Mouse (Mus musculus): Measurements from ENCODE around the gene Olfr556.
"Not testable (repeated sequence)": the region's sequence is repeated elsewhere in the genome, so short reads cannot be mapped to it uniquely, and the experiment has no call there.

Olfr556 gene

DNA sequence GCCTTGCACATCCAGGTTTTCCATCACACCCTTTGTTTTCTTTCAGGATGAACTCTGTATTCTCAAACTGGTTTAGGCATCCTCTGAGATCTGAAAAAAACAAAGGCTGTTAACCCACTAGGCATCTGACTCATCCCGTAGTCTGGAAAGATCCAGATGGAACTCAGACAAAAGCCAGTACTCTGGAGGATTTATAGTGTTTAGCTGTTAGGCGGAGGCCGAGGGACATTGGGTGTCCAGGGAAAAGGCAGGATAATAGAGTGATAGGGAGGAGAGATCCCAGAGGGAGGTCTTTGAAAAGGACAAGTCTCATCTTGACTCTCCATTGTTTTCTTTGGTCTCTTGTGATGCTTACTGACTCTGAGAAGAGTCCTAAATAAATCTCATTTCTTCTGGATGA lies at the start of gene Olfr556:
TSS of gene Olfr556 (plus strand) at position 301 of the 400 bp plus-strand sequence.
- in situ Hi-C loops (cut with MboI, MseI): loop anchor here in 1 of 2 experiments (10.0 kb wide), 1 partner anchor 260 kb away; the partner anchor contains the start of gene Olfr572

DNA sequence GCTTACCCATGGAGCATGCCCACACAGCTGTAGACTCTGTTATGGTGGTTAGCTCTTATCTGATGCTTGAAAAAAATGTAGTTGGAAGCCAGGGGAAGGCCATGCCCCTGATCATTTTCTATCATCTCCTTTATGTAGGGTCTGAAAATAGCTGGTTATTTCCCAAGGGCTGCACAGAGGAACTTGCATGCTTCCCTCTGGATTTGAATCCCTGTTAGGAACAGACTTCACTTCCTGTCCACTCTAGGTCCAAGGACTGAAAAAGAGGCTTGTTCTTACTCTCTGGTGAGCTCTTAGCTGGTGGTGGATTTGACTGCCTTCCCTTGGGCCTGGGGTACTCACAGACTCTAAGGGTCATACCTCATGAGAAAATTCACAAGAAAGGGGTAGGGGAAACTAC lies 46.6 kb upstream of the Olfr556 start, which contains the start of gene Olfr553:
TSS of gene Olfr553 (minus strand) at position 101 of the 400 bp plus-strand sequence.
- in situ Hi-C loops (cut with MboI, MseI): no loop called here

DNA sequence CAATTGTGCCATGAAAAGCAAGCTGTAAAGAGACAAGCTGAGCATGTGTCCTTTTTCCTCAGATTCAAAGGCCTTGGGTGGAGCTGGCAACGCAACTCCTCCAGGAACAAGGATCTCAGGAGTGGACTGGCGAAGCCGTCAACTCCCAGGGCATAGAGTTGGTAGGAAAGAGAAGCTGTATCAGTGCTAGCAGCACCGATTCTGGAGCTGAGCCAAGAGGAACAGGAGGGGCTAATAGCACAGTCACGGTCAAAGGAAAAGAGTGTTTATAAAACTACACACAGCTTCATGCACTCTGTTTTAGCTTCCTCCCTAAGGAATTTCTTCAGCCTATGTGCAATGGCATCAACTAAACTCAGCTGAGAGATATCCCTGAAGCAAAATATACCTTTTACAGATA lies 45.1 kb upstream of the Olfr556 start:
- in situ Hi-C loops (cut with MboI, MseI): no loop called here

DNA sequence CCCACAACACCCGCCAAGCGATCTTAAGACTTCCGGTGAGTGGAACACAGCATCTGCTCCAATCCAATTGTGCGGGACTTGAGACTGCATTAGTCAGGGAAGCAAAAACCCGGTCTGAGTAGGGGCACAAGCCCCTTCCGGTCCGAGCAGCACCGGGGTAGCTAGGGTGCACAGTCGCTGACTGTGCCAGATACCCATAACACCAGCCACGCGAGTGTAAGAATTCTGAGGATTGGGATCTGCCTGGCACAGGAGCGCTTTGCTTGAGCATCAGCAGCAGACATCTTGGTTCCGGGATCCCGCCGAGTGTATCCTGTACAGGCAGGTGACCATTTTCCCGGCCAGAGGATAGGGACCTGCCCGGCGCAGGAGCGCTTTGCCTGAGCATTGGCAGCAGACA lies 44.3 kb upstream of the Olfr556 start:
- in situ Hi-C loops (cut with MboI, MseI): not testable (repeated sequence)

DNA sequence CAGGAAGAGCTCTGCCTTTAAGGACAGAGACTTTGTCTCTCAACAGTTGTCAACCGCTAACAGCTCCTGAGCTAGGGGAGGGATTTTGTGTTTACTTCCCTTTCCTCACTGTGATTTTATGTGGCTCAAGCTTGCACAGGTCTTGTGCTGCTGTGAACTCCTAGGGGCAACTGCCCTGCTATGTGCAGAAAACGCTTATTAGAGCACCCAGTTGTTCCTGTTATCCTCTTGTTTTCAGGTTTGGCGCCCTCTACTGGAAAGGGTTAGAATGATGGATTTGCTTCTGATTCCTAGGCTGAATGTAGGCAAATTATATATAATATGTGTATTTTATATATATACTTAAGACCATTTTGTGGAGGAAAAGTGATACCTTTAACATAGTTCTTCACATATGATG lies 28.0 kb upstream of the Olfr556 start:
- in situ Hi-C loops (cut with MboI, MseI): loop anchor here (5.0 kb wide), 1 partner anchor 124 kb away; no protein-coding TSS in a partner anchor

DNA sequence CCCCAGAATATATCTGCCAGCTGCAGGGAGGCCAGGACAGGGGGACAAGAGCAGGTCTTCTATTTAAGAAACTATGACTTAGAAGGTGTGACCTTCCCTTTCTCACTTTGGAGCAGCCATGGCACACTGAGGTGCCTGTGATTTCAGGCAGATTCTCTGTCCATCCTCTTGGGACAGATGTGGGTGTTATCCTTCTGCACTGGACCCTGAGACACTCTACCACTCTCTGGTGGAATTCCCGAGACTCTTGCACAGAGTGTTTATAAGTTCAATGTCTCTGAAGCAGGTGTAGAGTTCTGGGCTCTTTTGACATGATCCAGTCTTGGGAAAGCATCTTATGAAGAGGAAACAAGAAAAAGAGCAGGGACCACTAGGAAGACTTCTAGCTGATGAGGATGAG lies 26.6 kb upstream of the Olfr556 start, which contains the start of gene Olfr554:
TSS of gene Olfr554 (plus strand) at position 301 of the 400 bp plus-strand sequence.
- in situ Hi-C loops (cut with MboI, MseI): loop anchor here (5.0 kb wide), 1 partner anchor 126 kb away; no protein-coding TSS in a partner anchor

DNA sequence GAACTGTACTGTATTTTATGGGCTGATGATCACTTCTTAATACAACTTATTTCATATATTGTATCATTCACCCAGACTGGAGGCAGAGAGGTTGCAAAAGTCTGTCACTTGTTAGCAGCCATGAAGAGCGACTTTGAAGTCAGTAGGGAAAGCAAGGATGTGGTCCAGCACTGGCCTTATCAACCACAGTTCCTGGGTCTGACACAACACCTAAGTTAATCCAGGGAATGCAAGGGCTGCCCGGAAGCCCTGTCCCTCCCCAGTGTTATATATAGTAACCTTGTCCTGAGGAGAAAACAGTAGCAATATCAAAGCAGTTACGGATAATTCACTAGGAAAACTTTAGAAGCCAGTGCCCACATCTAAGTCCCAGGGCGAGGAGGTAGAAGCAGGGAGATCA lies 19.8 kb upstream of the Olfr556 start:
- in situ Hi-C loops (cut with MboI, MseI): not testable (repeated sequence)

DNA sequence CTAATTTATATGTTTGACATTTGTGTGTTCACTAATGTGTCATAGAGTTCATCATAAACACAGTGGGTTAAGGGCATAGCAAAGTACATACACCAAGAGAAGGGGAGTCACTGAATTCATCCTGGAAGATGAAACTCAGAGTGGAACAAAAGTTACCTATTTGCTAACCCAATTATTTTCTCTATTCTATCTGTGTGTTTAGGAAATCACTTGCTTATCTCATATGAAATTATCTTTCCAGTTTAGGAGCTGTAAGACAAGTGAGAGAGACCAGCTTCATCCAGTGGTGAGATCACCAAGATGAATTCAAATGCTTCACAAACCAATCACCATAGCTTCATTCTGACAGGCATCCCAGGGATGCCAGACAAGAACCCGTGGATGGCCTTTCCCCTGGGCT lies 6.2 kb upstream of the Olfr556 start, which contains the start of gene Olfr555:
TSS of gene Olfr555 (plus strand) at position 301 of the 400 bp plus-strand sequence.
- in situ Hi-C loops (cut with MboI, MseI): loop anchor here in 1 of 2 experiments (10.0 kb wide), 1 partner anchor 596 kb away; the partner anchor contains the start of gene Usp17ld

DNA sequence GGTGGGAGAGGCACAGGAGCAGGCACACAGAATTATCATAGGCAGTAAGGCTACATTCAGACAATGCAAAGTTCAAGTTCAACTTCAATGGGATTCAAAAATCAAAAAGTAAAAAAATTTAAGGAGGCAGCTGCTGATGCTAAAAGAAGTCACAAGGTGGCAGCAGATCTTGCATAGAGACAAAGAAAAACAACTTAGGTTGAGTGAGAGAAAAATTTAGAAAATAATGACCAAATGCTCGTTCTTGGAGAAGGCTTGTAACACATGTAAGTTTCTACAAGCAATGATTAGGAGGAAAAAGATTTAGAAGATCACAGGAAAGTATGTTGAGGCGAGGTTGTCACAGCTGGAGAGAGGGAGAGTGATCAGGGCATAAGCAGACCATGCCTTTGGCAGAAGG lies 679 bp downstream of the Olfr556 start:
- in situ Hi-C loops (cut with MboI, MseI): loop anchor here in 1 of 2 experiments (10.0 kb wide), 1 partner anchor 259 kb away; the partner anchor contains the start of gene Olfr572

DNA sequence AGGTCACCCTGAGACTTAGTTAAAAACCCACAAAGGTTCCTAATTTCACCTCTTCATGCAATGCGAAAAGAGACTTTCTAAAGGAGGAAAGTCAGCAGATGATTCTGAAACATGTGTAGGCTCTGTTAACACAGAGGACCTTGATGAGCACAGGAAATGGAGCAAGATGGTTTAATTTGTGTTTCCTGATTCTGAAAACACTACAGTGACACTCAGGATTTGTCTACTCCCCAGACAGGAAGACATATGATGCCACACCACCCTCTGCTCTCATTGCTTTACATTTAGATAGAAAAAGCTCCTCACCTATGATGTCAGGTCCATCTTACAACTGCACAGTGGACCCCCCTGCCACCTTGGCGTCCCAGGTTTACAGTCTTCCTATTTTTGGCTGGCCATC lies 11.5 kb downstream of the Olfr556 start:
- in situ Hi-C loops (cut with MboI, MseI): no loop called here

DNA sequence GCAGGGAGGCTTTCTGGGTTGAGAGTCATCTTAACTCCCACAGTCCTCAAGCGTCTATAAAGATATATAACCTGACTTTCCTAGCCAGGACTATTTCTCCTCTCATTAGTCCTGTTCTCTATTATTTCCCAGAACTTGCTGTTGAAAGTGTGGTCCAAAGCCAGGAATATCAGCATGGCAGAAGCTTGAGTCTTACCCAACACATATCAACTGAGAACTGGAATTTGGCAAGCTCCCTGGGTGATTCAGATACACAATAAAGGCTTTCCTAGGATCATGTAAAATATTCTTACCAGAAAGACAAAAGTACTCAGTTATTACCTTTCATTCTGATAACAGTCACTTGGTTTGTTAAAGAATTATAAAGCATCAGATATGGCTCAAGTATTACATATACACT lies 17.2 kb downstream of the Olfr556 start:
- in situ Hi-C loops (cut with MboI, MseI): no loop called here

DNA sequence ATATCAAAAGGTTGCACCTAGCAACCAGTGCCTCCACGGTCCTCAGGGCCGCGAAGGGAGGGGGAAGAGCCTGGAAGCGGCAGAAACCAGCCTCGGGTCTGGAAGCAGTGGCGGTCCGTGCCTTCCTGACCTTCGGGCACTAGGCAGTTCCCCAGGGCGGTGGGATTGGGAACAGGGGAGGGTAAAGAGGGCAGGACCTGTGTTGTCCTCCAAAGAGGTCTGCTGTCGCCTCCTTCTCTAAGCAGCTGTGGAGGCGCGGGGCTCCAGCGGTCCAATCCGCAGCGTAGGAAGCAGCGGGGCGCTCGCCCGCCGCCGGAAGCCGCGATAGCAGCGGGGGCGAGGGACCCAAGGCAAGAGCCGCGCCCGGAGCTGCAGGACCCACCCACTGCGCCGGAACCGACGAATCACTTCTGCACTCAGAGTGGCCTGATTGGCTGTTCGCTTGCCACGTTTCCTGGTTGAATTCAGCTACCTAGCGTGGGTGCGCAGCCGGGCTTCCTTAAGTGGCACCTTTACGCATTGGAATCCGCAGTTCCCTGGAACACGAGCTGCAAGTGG lies 22.3 kb downstream of the Olfr556 start, which contains the start of gene Trim68:
TSS of gene Trim68 (minus strand) at position 384 of the 558 bp plus-strand sequence.
- in situ Hi-C loops (cut with MboI, MseI): no loop called here

DNA sequence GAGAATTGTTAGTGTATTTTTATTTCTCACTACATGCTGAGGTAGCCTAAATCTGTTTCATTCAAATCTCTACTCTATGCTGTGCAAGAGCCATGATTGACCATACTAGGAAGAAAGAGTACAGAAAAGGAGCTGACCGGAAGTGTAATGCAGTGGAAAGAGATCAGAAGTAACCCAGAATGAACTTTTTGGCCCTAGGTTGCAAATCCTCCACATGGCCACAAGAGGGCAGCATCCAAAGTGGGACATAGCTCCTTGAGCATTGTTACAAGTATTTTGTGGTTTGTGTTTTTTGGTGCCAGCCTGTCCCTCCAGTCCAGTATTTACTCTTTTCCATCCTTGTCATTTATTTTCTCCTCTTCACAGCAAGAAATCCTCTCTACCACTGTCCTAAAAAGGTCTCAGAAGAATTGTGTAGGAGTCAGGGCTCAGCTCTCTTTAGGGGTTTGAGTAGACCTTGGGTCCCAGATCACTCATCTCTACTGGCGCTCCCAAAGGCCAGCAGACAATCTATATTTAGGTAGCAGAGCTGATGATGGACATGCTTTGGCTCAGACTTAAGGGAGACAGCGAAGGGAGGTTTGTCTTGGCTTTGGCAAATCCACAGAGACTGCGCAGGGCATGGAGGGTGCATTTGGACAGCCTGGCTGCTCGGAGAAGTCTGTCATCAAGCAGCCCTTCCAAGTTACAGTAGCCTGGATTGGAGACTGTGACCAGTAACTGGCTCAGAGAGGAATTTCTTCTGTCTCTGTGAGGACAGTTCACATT lies 30.8 kb downstream of the Olfr556 start, which contains the start of gene Olfr557:
TSS of gene Olfr557 (plus strand) at position 553 of the 768 bp plus-strand sequence.
- in situ Hi-C loops (cut with MboI, MseI): no loop called here

DNA sequence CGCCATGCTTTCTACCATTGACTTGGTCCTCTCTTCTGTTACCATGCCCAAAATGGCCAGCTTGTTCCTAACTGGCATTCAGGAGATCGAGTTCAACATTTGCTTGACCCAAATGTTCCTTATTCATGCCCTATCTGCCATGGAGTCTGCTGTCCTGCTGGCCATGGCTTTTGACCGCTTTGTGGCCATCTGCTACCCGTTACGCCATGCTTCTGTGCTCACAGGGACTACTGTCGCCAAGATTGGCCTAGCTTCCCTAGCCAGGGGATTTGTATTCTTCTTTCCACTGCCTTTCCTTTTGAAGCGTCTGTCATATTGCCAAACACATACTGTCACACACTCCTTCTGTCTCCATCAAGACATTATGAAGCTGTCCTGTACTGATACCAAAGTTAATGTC lies 33.8 kb downstream of the Olfr556 start:
- in situ Hi-C loops (cut with MboI, MseI): no loop called here

DNA sequence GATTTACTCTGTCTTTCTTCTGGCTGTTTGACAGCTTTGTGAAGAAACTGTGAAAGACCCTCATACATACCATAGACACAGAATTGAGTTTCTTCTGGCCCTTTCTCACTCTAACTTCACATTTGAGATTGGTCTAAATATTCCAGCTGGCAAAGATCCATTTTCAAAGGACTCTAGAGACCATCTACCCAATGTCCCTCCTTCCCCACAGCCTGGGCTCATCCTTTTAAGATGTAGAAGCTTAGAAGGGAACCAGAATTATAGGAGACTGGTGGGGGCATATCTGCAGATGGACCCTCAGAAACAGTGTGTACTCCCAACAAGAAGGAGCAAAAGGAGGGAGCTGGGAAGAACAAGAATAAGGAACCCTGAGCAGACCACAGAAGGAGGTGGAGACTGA lies 37.2 kb downstream of the Olfr556 start, which contains the start of gene Olfr558:
TSS of gene Olfr558 (plus strand) at position 301 of the 400 bp plus-strand sequence.
- in situ Hi-C loops (cut with MboI, MseI): loop anchor here in 1 of 2 experiments (10.0 kb wide), 1 partner anchor 223 kb away; the partner anchor contains the start of gene Olfr572

DNA sequence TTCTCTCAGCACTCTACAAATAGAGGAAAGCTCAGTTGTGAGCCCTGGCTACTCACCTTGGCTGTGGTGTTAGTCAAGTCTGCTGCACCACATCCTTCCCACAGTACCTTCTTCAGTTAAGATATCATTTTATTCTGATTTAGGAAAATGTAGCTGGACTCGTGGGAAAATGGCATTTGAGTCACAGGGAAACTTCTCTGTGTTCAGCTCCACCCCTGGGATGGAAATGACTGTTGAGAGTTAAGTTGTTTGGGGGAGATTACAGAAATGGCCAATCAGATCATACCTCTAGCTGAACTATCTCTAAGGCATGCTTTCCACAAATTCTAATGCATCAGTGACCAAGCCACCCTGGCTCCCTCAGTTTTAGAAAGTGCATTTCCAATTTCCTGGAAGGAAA lies 54.3 kb downstream of the Olfr556 start, which contains the start of gene Olfr33:
TSS of gene Olfr33 (minus strand) at position 101 of the 400 bp plus-strand sequence.
- in situ Hi-C loops (cut with MboI, MseI): no loop called here

Data from T-helper 17 cell (primary cell).